Mouse (Mus musculus): ENCODE data around the gene Nutm2. TPM values are rescaled to one million over a fixed set of nuclear protein-coding genes. Genes with fewer than 3 reads are reported as not detected.

Gene Nutm2
- total RNA-seq (2012; rRNA removed), result 0.11 TPM in 1 of 2 replicates, not detected in the other

DNA sequence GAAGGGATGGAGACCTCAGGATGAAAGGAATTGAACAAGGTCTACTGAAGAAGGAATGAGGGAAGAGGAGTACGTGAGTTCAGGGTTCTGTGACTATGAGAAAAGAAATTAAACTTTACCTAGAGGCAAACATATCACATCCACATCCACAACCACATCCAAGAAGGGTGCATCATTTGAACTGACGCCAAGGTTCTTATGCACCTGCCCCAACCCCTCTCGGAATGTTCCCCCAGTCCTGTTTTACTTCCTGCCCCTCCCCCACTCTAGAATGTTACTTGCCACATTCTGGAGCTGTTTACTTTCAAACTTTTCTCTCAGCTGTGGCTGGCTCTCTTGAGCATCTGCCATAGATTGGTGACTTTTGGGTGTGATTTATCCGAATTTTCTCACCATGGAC lies at the start of gene Nutm2:
Gene Nutm2 (plus strand): TSS at position 301 of the 400 bp plus-strand sequence.
- DNase-seq (ENCODE audit: low read depth, low spot score), result no peak
- no peaks in the 10 kb centered on the region for H3K36me3 ChIP-seq (ENCODE audit: control insufficient read depth, insufficient read depth, low read length, poor library complexity, severe bottlenecking)
- H3K27ac ChIP-seq (ENCODE audit: insufficient read depth, low read depth, low read length, poor library complexity, severe bottlenecking), result no peak within 1 kb of the TSS
- H3K4me3 ChIP-seq (ENCODE audit: insufficient read depth in 1 of 2, low read depth in 1 of 2, low read length in 2 of 2, poor library complexity in 1 of 2, severe bottlenecking in 1 of 2), result no peak within 1 kb of the TSS
- TF ChIP-seq HCFC1 (IDR thresholded peaks at IDR 0.05; ENCODE audit: borderline replicate concordance, insufficient read depth, low read length) (no peak), ZC3H11A (IDR thresholded peaks at IDR 0.05; ENCODE audit: borderline replicate concordance, low read depth, low read length) (no peak), MAFK (IDR thresholded peaks at IDR 0.05; ENCODE audit: insufficient read depth, low read depth, low read length) (no peak), CHD2 (IDR thresholded peaks at IDR 0.05; ENCODE audit: low read depth, low read length) (no peak), ZNF384 (IDR thresholded peaks at IDR 0.05; ENCODE audit: low read depth, low read length) (no peak)
- H3K4me1 ChIP-seq (ENCODE audit: control insufficient read depth in 2 of 2, insufficient read depth in 2 of 2, low read length in 2 of 2, poor library complexity in 1 of 2), result peaks cover 2 to 13% of the 10 kb centered on the region in 2 experiments; a peak in 1 of 4 replicates
- H3K9me3 ChIP-seq (ENCODE audit: control insufficient read depth, insufficient read depth, low read depth, low read length), result no peaks in the 10 kb centered on the region
- H3K9ac ChIP-seq (ENCODE audit: insufficient read depth, low read depth, low read length, poor library complexity, severe bottlenecking), result no peak within 1 kb of the TSS
- in situ Hi-C loops (cut with MboI; ENCODE audit: low sequenced_read_pairs in 2 of 2, unreplicated experiment in 2 of 2), result no loop called here

- TF ChIP-seq CHD2 (IDR thresholded peaks at IDR 0.05; ENCODE audit: low read depth, low read length), result no peak
- TF ChIP-seq HCFC1 (IDR thresholded peaks at IDR 0.05; ENCODE audit: borderline replicate concordance, insufficient read depth, low read length), result no peak
- TF ChIP-seq ZC3H11A (IDR thresholded peaks at IDR 0.05; ENCODE audit: borderline replicate concordance, low read depth, low read length), result no peak
- TF ChIP-seq ZNF384 (IDR thresholded peaks at IDR 0.05; ENCODE audit: low read depth, low read length), result no peak
- no peak for TF ChIP-seq MAFK (IDR thresholded peaks at IDR 0.05; ENCODE audit: insufficient read depth, low read depth, low read length)
- no peaks in the 10 kb centered on the region for H3K4me1 ChIP-seq (ENCODE audit: control insufficient read depth in 2 of 2, insufficient read depth in 2 of 2, low read length in 2 of 2, poor library complexity in 1 of 2)
- peak within 1 kb of the TSS; percentile 81 to 87 for H3K4me3 ChIP-seq (ENCODE audit: insufficient read depth in 1 of 2, low read depth in 1 of 2, low read length in 2 of 2, poor library complexity in 1 of 2, severe bottlenecking in 1 of 2)
- peak within 1 kb of the TSS; percentile 83 for H3K9ac ChIP-seq (ENCODE audit: insufficient read depth, low read depth, low read length, poor library complexity, severe bottlenecking)
- peaks cover 6% of the 10 kb centered on the region; the same call in 1 of the 2 replicates for H3K36me3 ChIP-seq (ENCODE audit: control insufficient read depth, insufficient read depth, low read length, poor library complexity, severe bottlenecking)
- H3K27ac ChIP-seq (ENCODE audit: insufficient read depth, low read depth, low read length, poor library complexity, severe bottlenecking), result no peak within 1 kb of the TSS
- in situ Hi-C loops (cut with MboI; ENCODE audit: low sequenced_read_pairs in 2 of 2, unreplicated experiment in 2 of 2), result no loop called here
- DNase-seq (ENCODE audit: low read depth, low spot score), result peak; percentile 39
- H3K9me3 ChIP-seq (ENCODE audit: control insufficient read depth, insufficient read depth, low read depth, low read length), result no peaks in the 10 kb centered on the region
Measured at GRCm38 (mm10) chr13:50417389-50418183, 49.5 kb upstream of the Nutm2 start, which contains the start of gene Fbxw17. Fbxw17 (plus strand) TSS chr13:50417864.

DNA sequence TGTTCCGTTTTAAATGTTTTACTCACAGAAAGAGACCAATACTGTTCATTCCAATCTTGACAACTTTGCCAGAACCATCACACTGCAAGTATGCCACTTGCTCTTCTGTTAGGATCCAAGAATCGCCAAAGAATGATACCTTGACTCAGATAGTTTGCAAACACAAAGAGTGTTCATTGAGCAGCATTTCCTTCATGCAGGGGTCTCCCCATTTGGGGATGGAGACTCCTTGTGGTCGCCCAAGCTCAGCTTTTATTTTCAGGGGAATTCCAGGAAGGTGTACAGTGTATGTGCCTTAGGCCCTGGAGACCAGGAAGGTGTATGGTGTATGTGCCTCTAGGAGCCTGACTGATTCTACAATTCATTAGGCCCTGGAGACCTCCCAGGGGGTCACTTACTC lies 48.7 kb upstream of the Nutm2 start:
- Histone ChIP-seq H3K4me3 (ENCODE audit: insufficient read depth in 1 of 2, low read depth in 1 of 2, low read length in 2 of 2, poor library complexity in 1 of 2, severe bottlenecking in 1 of 2) (peak overlapping the region; percentile 81 to 87), H3K4me1 (ENCODE audit: control insufficient read depth in 2 of 2, insufficient read depth in 2 of 2, low read length in 2 of 2, poor library complexity in 1 of 2) (no peaks in the 10 kb centered on the region), H3K9me3 (ENCODE audit: control insufficient read depth, insufficient read depth, low read depth, low read length) (no peaks in the 10 kb centered on the region), H3K9ac (ENCODE audit: insufficient read depth, low read depth, low read length, poor library complexity, severe bottlenecking) (no peak overlapping the region), H3K27ac (ENCODE audit: insufficient read depth, low read depth, low read length, poor library complexity, severe bottlenecking) (no peak overlapping the region), H3K36me3 (ENCODE audit: control insufficient read depth, insufficient read depth, low read length, poor library complexity, severe bottlenecking) (peaks cover 13% of the 10 kb centered on the region; the same call in 1 of the 2 replicates)
- no peak for DNase-seq (ENCODE audit: low read depth, low spot score)
- in situ Hi-C loops (cut with MboI; ENCODE audit: low sequenced_read_pairs in 2 of 2, unreplicated experiment in 2 of 2), result no loop called here
- TF ChIP-seq ZNF384 (IDR thresholded peaks at IDR 0.05; ENCODE audit: low read depth, low read length), result no peak
- TF ChIP-seq MAFK (IDR thresholded peaks at IDR 0.05; ENCODE audit: insufficient read depth, low read depth, low read length), result no peak
- TF ChIP-seq ZC3H11A (IDR thresholded peaks at IDR 0.05; ENCODE audit: borderline replicate concordance, low read depth, low read length), result no peak
- no peak for TF ChIP-seq HCFC1 (IDR thresholded peaks at IDR 0.05; ENCODE audit: borderline replicate concordance, insufficient read depth, low read length)
- TF ChIP-seq CHD2 (IDR thresholded peaks at IDR 0.05; ENCODE audit: low read depth, low read length), result no peak

DNA sequence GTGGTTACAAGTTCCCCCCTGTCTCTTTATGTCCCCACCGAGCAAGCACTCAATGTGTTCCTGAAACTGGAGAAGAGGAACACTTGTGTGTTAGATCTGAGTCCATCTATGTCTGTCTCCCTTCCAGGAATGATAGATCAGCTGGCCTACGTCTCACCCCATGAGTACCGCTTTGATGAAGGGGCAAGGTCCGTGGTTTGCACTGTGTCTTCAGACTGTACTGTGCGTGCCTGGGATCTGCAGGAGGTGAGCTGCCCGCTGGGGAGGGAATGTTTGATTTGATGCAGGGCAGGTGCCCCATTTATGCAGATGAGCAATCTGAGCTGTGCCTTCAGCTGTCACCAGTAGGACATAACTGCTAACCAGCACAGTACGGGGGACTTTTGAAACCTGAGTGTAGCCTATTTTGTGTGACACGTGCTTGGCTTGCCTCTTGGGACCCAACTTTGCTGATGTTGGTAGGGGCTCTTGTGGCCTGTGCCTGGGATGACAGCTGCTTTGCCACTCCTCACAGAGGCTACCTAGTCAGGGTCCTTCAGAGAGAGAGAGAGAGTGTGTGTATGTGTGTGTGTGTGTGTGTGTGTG lies 43.4 kb upstream of the Nutm2 start:
- Histone ChIP-seq H3K36me3 (ENCODE audit: control insufficient read depth, insufficient read depth, low read length, poor library complexity, severe bottlenecking) (peaks cover 41% of the 10 kb centered on the region), H3K9ac (ENCODE audit: insufficient read depth, low read depth, low read length, poor library complexity, severe bottlenecking) (no peak overlapping the region), H3K27ac (ENCODE audit: insufficient read depth, low read depth, low read length, poor library complexity, severe bottlenecking) (no peak overlapping the region), H3K4me1 (ENCODE audit: control insufficient read depth in 2 of 2, insufficient read depth in 2 of 2, low read length in 2 of 2, poor library complexity in 1 of 2) (no peaks in the 10 kb centered on the region), H3K4me3 (ENCODE audit: insufficient read depth in 1 of 2, low read depth in 1 of 2, low read length in 2 of 2, poor library complexity in 1 of 2, severe bottlenecking in 1 of 2) (no peak overlapping the region), H3K9me3 (ENCODE audit: control insufficient read depth, insufficient read depth, low read depth, low read length) (no peaks in the 10 kb centered on the region)
- TF ChIP-seq MAFK (IDR thresholded peaks at IDR 0.05; ENCODE audit: insufficient read depth, low read depth, low read length) (no peak), ZNF384 (IDR thresholded peaks at IDR 0.05; ENCODE audit: low read depth, low read length) (no peak), HCFC1 (IDR thresholded peaks at IDR 0.05; ENCODE audit: borderline replicate concordance, insufficient read depth, low read length) (no peak), CHD2 (IDR thresholded peaks at IDR 0.05; ENCODE audit: low read depth, low read length) (no peak), ZC3H11A (IDR thresholded peaks at IDR 0.05; ENCODE audit: borderline replicate concordance, low read depth, low read length) (no peak)
- no peak for DNase-seq (ENCODE audit: low read depth, low spot score)
- in situ Hi-C loops (cut with MboI; ENCODE audit: low sequenced_read_pairs in 2 of 2, unreplicated experiment in 2 of 2), result no loop called here

All from ES-E14 (cell line).